Mouse (Mus musculus) megakaryocyte progenitor cell, adult 5-6 weeks (primary cell): ENCODE results near the gene Casp14. TPM values are rescaled to one million over a fixed set of nuclear protein-coding genes. Genes with fewer than 3 reads are reported as not detected.
A peak's percentile ranks its signal among the peaks of the same experiment; 100 is the strongest.

Experiments
- ATAC-seq: replicated peaks from 2 replicates; pipeline ENCODE4 v1.8.0; 2016; ENCODE audit warnings: mild to moderate bottlenecking, moderate TSS enrichment, inconsistent platforms; ENCODE audit not compliant: poor library complexity
- total RNA-seq, 2 experiments: library from RNA; stranded (forward) in 1 of 2; stranded (reverse) in 1 of 2; fragments of 157-497, 149-512 nt in 1 of 2; fragments of 200-1000 nt in 1 of 2; gene quantifications; 2 replicates each; pipeline versions ENCODE4 v1.2.3 to v1.2.4; 2015 to 2017

The Casp14 gene
- total RNA-seq (2015), result not detected in 2 replicates
- total RNA-seq (2017), result not detected in 2 replicates

DNA sequence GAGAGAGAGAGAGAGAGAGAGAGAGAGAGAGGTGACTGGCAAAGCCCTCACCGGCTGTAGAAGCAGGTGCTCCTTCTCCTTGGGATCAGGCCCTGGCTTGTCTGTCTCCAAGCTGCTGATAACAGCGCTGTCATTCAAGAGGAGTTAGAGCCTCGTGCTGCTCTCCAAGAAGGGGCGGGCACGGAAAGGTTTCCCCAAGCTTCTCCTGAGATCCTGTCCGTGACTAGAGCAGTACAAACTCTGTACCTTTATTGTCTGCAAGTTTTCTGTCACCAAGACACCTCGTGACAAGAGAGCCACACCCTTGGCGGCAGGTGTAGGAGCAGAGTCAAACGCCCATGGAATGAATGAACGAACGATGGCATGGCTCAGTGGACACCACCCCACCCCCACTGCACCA, at the start of gene Casp14:
Casp14 (minus strand) TSS at position 239 of the 400 bp plus-strand sequence.
- ATAC-seq, result no peak

DNA sequence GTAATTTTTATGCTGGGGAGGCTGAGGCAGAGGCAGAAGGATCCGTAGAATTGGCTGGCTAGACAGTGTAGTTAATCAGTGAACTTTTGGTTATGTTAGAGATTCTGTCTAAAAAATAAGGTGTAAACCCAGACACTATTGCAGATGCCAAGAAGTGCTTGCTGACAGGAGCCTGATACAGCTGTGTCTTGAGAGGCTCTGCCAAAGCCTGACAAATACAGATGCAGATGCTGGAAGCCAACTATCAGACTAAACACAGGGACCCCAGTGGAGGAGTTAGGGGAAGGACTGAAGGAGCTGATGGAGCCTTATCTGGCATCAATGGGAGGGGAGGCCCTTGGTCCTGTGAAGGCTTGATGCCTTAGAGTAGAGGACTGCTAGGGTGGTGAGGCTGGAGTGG, 47.5 kb upstream of the Casp14 start:
- ATAC-seq, result no peak

DNA sequence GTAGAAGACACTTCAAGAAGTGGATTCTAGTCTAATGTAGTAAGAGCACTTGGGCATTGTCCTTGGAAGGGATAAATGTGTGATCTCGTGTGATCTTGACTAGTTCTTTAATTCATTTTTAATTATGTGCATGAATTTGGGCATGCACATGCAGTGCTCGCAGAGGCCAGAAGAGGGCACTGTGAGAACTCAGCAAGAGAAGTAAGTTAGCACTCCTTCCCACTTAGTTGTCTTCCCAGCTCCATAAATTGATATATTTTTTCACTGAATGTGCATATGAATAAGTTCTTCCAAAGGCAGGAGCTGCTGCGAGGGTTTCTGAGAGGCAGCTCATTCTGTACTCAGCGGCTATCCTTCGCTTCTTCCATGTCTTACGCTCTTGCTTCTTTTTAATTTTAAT, 37.9 kb upstream of the Casp14 start:
- peak; percentile 68 for ATAC-seq

DNA sequence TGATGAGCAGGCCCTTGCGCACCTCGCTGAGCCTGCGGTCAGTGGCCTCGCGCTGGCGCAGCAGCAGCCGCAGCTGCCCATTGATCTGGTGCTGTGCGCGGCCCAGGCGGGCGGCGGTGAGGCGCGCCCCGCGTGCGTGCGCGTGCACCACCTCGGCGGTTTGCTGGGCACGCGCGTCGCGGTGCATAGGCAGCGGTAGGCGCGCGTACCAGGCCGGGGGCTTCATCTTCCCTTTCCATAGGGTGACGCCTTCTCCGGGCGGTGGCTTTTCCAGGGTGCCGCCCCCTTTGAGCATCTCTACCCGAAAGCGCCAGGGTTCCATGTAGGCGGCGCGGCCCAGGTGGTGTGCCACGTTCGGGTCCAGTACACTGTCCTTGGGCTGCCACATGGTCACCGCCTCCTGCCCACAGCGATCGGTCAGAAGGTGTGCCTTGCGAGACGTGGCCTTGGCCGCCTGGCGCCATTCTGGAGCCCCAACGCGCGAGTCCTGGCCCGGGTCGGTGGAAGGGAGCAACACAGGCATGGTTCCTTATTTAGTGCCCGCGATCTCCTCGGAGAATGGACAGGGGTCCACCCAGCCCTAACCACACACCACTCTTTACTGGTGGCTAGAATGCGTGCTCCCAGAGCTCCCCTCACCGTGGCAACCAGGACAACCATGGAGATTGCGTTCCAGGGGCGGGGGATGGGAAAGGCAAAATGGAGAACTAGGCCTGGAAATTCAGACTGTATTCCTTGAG, 34.5 kb upstream of the Casp14 start, which contains the start of gene Ccdc105:
Ccdc105 (minus strand) TSS at position 614 of the 740 bp plus-strand sequence.
- peak; percentile 63 for ATAC-seq

DNA sequence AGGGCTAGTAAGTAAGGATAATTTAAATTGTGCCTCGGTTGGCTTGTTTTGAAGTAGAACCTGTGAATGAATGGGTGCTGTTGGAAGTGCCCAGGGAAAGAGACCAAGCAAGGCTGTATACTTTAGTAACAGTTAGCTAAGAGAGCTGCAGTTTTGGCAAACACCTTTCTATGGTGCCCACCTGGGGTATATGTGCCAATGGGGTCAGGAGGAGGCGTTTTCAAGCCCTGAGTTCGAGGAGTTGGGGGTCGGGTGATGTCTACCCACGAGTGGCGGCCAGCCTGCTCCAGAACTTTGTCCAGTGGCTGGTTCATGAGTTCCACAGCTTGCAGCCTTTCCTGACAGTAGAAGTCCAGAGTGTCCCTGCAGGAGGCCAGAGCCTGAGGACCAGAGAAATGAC, 30.9 kb upstream of the Casp14 start:
- ATAC-seq, result no peak

DNA sequence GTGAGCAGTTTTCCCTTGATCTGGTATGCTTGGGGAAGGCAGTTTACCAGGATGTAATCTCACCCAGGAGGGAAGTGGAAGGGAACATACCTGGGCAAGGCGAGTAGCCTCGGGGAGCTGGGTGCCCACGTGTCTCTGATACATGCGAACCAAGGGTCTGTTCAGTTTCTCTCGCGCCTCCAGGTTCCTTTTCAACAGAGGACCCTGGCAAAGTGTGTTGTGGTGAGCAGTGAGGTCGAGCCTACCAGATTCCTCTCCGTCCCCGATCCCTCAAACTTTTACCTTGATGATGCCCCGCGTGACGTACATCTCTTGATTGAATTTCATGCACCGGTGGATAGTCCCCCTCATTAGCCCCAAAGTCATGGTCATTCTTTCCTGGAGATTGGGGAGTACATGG, 30.1 kb upstream of the Casp14 start:
- no peak for ATAC-seq

DNA sequence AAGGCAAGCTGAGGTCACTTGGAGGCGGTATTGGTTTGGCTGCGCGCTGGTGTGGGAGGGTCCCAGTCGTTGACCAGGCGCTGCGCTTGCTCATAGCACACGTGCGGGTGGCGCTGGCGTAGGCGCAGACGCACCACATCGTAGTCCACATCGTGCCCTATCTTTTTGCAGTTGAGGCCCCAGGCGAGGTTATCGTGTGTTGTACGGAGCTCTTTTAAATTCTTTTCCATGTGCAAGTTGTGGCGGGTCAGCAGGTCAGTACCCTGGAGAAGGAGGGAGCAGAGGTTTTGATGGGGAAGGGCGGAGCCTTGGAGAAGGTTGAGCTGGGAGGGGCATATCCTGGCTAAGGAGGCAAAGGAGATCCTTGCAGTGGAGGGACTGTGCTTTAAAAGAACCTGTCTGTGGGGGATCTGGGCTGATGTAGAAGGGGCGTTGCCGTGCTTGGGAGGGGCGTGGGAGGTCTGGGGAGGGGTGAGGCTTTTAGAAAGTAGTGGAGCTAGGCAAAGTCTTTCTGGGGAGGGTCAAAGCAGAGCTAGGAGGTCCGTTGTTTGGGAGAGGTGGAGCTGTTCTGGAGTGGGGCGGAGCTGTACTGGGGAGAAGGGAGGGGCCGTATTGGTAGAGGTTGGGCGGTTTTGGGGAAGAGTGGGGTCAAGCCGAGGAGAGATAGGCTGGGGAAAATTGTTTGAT, 29.1 kb upstream of the Casp14 start:
- no peak for ATAC-seq

DNA sequence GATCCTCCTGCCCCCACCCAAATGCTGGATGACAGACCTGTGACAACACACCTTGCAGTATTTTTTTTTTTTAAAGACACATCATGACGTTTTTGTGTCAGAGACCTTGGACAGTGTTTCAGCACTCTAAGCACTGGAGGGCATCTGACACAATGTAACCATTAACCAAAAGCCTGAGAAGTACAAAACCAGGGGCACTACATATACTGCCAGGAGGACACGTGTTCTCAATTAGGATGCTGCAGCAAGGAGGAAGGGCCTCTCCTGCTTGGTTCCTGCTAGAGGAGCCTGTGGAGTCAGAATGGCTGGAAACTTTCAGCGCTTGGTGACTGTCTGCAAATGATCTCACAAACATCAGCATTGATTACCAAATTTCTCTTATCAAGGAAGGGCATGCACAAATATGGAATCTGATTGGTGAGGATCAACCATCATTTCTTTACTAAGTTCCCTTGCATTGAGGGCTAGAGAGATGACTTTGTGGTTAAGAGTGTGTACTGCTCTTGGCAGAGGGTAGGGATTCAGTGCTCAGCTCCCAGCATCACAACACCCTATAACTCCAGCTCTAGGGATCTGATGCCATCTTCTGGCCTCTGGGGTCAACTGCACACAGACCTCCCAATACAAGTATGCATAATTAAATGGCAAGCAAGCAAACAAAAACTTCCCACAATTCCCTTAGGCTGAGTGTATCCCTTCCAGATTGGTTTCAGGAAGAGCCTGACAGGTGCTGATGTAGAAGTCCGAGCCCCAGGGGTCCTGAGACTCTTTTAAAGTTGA, 27.5 kb upstream of the Casp14 start:
- peak; percentile 50 for ATAC-seq

DNA sequence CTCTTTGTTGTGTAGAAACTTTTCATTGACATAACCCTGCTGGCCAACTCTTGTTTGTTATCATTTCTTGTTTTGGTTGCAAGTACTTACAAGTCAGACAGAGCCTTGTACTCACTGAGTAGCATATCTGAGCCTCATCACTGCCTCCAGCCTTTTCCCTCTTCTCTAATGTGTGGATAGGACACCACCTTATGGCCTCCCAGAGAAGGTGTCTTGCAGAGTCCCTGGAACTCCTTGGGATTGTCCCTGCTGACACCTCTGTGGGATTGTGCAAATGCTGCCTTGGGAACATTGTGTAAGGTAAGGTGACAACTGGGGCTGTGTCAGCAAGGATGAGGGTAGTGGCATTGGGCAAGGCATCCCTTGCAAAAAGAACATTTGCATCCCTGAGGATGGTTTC, 25.6 kb upstream of the Casp14 start:
- ATAC-seq, result no peak

DNA sequence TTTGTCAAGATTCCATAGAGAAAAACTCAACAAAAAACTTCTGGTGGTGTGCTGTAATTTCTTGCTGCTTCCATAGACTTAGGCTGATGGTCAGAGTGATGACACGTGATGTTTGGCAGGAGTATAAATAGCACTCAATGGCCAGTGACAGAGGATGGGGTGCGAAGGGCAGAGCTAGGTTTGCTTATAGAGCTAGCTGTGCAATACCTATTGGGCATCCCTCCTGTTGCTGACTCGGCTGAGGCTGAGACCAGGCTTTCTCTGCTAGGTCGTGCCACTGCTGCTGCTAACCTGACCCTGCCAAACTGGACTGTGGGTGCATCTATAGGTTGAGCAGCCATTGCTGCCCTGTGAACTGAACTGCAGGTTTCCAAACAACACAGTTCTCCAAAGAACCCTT, 21.7 kb upstream of the Casp14 start:
- ATAC-seq, result no peak

DNA sequence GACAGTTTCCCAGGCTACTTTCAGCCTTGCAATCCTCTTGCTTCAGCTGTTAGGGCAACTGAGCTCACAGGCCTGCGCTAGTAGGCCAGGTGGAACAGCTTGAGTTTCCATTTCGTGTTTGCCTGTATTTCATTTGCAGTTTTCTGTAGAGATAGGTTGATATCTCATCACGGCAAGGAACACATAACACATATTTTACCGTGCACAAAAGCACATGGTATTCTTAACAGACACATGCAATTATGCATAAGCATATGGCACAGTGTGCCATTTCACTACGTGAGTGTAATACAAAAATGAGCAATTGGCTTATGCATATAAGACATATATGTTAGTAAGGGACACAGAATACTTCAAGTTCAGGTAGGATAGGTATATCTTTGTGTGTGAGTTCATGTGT, 9.8 kb upstream of the Casp14 start:
- ATAC-seq, result no peak

DNA sequence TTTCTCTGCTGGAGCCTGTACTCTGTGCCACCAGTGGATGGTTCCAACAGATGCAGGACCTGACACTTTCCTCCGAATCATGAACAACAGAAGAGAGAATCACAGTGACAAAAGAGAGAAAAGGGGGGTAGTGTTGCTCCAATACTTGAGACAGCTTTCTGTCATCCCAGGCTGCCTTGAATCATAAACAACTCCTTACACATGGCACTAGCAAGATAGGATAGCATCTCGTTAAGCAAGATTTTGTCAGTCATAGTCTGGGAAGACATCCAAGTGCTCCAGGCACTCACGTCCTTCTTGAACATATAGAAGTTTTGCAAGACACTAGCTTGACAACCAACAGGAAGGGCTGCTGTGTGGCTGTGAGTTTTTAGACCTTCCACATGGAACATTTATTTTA, 8.9 kb upstream of the Casp14 start:
- no peak for ATAC-seq

DNA sequence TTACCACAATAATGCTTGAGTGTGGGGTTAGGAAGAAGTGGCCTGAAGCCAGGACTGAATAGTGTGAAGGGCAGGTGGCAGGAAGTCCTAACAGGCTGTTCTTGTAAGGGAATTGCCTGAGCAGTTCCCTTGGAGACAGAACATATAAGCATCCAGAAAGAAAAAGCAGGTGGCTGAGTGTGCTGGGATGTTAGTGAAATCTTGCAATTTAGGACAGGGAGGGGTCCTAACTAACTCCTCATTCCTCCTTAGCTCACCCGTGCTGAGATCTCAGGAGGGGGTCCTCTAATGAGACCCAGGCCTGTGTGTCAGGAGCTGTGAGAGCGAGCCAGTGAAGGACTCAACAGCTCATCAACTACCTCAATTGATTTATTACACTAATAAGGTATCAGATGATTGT, 5.3 kb upstream of the Casp14 start:
- ATAC-seq, result no peak

DNA sequence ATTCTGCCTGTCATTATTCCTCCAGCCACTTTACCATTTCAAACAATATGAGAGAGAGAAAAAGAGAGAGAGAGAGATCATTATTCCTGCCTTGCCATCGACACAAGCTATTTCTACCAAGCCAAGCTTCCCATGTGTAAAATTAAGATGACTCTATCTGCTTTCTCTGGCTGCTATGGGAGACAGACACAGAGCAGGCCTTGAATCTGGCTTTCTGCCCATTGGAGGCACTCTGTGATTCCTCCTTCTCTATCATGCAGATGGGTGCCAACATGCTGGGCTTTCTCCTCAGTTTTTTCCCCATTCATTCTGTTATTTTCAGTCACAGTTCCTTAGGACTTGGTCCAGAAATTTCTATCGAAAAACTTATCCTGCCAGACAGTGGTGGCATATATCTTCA, 4.6 kb upstream of the Casp14 start:
- ATAC-seq, result no peak

DNA sequence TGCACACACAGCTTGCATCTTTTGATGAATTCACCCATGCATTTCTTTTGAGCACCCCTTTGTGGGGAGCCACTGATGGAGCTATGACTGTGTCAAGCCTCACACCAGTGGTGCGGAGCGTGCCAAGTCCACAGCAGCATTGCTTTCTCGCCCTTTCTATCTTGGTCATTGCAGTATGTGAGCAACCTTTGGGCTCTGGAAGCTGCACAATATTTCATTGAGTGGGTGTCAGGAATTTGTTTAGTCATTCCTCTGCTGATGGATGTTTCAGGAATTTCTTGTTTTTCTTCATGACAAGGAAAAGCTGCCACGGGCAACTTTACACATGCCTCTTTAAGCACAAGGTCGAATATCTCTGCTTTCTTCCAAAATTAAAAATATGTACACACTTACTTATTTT, 3.9 kb upstream of the Casp14 start:
- ATAC-seq, result no peak

DNA sequence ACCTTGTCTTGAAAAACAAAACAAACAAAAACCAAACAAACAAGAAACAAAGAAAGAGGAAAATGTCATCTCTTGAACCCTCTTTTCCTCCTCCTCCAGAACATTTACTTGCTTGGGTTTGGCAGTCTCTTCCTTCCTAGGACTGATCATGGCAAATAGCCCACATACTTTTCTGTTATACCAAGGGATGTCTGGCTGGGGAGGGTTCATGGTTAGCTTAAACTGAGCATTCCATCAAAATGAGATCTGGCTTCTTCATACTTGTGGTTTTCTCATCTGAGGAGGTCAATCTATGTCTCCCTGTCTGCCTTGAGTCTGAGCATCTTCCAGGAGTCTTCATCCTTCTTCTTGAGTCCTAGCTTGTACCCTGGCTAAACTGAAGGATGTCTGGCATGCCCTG, 1.9 kb downstream of the Casp14 start:
- no peak for ATAC-seq

DNA sequence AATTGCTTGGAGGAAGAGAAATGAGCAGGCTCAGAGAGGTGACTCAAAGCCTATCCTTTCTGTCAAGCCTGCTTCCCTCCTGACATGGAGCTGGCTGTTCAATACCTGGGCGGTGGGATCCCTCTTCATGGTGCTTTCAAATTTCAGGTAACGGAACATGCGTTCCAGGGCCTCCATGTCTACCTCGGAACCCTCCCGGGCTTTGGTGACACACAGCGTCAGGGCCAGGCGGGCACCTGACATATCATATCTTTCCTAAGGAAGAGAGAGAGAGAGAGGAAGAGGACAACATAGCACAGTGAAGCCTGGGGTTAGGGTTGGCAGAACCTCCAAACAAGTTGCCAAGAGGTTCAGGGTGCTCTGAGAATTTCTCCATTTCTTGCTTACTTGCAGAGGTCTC, 2.9 kb downstream of the Casp14 start:
- ATAC-seq, result no peak

DNA sequence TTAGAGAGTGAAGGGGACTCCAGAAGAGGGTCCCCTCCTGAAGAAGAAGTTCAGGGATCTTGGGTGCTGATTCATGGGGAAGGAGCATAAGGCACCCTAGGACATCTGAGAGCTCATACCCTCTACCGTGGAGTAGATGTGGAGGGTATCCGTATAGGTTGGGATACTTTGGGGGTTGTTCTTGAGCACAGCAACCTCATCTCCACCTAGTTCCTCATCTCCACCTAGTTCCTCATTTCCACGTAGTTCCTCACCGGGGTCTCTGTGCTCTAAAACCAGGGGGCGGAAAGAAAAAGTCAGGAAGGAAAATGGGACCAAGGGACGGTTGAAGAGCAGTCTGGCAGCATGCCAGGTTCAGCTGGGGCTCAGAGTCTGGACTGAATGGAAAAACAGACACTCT, 4.0 kb downstream of the Casp14 start:
- ATAC-seq, result peak; percentile 78

DNA sequence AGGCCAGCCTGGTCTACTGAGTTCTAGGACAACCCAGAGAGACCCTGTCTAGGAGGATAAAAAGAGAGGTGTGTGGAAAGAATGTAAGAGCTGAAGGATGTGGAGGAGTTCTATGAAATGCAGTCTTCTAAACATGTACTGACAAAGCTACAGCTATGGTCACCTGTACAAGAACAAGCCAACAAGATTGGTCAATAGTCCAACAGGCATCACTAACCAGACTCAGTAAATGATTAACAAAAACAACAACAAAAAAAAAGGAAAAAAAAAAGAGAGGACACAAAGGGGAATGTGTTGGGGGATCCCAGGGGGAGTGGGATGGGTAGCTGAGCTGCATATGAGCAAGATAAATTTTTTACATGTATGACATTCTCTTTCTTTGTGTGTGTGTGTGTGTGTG, 7.4 kb downstream of the Casp14 start:
- ATAC-seq, result no peak

DNA sequence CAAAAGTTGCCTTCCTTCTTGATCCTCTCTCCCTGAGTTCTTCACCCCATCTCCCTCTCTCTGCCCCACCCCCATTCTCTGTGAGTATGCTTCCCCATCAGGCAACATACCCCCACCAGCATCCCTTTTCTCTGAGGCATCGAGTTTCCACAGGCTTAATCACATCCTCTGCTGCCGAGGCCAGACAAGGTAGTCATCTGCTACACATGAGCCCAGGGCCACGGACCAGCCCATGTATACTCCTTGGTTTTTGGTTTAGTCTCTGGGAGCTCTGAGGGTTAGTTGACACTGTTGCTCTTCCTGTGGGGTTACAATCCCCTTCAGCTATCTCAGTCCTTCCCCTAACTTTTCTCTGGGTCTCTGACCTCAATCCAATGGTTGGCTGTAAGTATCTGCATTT, 17.2 kb downstream of the Casp14 start:
- ATAC-seq, result no peak

DNA sequence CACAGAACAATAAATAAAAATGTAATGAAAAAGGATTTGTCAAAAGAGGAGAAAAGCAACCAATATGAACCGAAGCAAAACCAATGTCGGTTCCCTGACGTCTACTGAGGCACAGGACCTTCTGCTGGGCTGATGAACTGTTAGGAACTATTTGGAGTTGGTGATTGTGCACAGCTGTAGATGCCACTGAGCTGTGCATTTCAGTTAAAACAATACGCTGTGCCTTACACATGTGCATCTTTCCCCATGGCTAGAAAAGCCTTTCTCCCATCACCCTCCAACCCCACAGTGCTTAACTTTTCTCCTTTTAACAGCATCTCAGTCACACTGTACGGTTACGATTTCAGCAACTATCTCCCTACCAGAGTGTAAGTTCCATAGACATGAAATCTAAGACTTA, 28.1 kb downstream of the Casp14 start:
- ATAC-seq, result no peak
